Mouse (Mus musculus) embryonic facial prominence, embryonic 14.5 days (tissue): ENCODE measurements around the gene Ciz1. TPM values are rescaled to one million over a fixed set of nuclear protein-coding genes. Genes with fewer than 3 reads are reported as not detected.

ENCODE experiments used
- ATAC-seq: fragments of 200-750 bp; cut with Nextera tagmentation; 2 replicates; pipeline ENCODE4 v1.8.0; 2017; ENCODE audit warnings: low read depth, moderate number of reproducible peaks, moderate TSS enrichment
- DNase-seq: peaks from one replicate; pipeline ENCODE4 v3.0.0-alpha.2; 2015; ENCODE audit warnings: low spot score
- H3K27ac ChIP-seq: fragments of 300-500 bp; sonication (generic); replicated peaks from 2 replicates; pipeline ENCODE4 v1.5.1; 2014; ENCODE audit warnings: low read depth, mild to moderate bottlenecking, low read length, moderate library complexity
- H3K27me3 ChIP-seq: fragments of 300-500 bp; sonication (generic); replicated peaks from 2 replicates; pipeline ENCODE4 v1.6.1; 2014; ENCODE audit warnings: low read length; ENCODE audit not compliant: control insufficient read depth, insufficient read depth
- H3K36me3 ChIP-seq: fragments of 300-500 bp; sonication (generic); 2 replicates; pipeline ENCODE4 v1.6.1; 2014; ENCODE audit warnings: low read length, mixed read lengths; ENCODE audit not compliant: control insufficient read depth, insufficient read depth
- H3K4me1 ChIP-seq: fragments of 300-500 bp; sonication (generic); 2 replicates; pipeline ENCODE4 v1.6.1; 2014; ENCODE audit warnings: antibody characterized with exemption, low read length; ENCODE audit not compliant: control insufficient read depth, insufficient read depth
- H3K4me2 ChIP-seq: fragments of 300-500 bp; sonication (generic); 2 replicates; pipeline ENCODE4 v1.6.1; 2014; ENCODE audit warnings: low read depth, mild to moderate bottlenecking, low read length, moderate library complexity, mixed read lengths
- H3K4me3 ChIP-seq: fragments of 300-500 bp; sonication (generic); 2 replicates; pipeline ENCODE4 v1.5.1; 2014; ENCODE audit warnings: low read depth, mild to moderate bottlenecking, low read length
- H3K9ac ChIP-seq: fragments of 300-500 bp; sonication (generic); 2 replicates; pipeline ENCODE4 v1.6.1; 2014; ENCODE audit warnings: low read depth, mild to moderate bottlenecking, low read length, moderate library complexity, mixed read lengths
- H3K9me3 ChIP-seq: fragments of 300-500 bp; sonication (generic); 2 replicates; pipeline ENCODE4 v1.6.1; 2016; ENCODE audit warnings: low read length; ENCODE audit not compliant: control insufficient read depth
- WGBS: fragments of 180-500 bp; shearing (Covaris S2); extraction: QIAGEN DNeasy Blood & Tissue Kit; methylation state at CpG from one replicate; pipeline ENCODE4 v1.1.7; 2014; 5-methylcytosine and 5-hydroxymethylcytosine counted together
- polyA plus RNA-seq: library from polyadenylated mRNA; unstranded; fragments of >200 nt; fragmentation: Nextera tagmentation; extraction: Ambion mirVana; gene quantifications from 2 replicates; pipeline ENCODE4 v1.2.1, GENCODE M21; 2014

Ciz1 gene
- polyA plus RNA-seq, 1 experiment from 2014 or later, result 48.0 TPM

DNA sequence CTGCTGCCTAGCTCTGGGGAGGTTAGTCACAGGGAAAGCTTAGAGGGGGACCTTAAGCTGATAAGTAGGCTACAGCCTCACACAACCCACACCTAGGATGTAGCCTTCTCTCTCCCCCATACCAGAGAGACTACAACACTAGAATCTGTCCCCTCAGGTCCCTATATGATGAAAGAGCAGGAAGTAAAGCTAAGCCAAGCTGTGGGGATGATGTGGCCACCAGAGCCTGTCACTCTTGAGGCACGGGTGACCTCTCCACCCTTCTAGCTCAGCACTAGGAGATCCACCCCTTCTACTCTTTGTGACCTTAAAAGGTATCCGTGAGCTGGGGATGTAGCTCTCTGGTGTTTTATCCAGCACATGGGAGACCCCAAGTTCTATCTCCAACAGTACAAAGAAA is 37.0 kb downstream of the Ciz1 start:
- WGBS, result 82% methylated on average over 2 of the region's 2 CpGs
- no peak for DNase-seq
- H3K4me1 ChIP-seq, result no peaks in the 10 kb centered on the region
- H3K4me2 ChIP-seq, result no peak overlapping the region
- no peaks in the 10 kb centered on the region for H3K9me3 ChIP-seq
- H3K27ac ChIP-seq, result no peak overlapping the region
- H3K4me3 ChIP-seq, result no peak overlapping the region
- H3K9ac ChIP-seq, result no peak overlapping the region
- no peaks in the 10 kb centered on the region for H3K36me3 ChIP-seq
- ATAC-seq, result no peak
- no peaks in the 10 kb centered on the region for H3K27me3 ChIP-seq

DNA sequence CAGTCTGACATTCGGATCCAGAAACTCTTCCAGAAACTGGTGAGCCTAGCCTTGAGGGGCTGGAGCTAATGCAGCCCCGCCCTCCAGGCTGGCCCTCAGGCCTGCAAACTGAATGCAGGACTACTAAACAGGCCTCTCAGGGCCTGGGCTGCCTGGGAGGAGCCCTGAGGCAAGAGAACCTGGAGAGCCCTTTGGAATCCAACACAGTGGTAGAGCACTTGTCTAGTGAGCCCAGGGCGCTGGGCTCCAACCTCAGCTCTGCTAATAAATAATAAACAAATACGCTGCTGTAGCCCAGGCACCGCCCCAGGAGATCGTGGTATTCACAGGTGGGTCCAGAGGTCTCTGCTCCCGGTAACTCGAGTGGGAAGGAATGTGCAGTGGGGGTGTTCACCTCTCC is 38.7 kb downstream of the Ciz1 start:
- Histone ChIP-seq H3K4me3 (no peak overlapping the region), H3K9ac (no peak overlapping the region), H3K9me3 (no peaks in the 10 kb centered on the region), H3K4me1 (no peaks in the 10 kb centered on the region), H3K4me2 (no peak overlapping the region), H3K27me3 (no peaks in the 10 kb centered on the region), H3K36me3 (no peaks in the 10 kb centered on the region), H3K27ac (no peak overlapping the region)
- WGBS, result 70% methylated on average over 8 of the region's 8 CpGs
- no peak for ATAC-seq
- no peak for DNase-seq

DNA sequence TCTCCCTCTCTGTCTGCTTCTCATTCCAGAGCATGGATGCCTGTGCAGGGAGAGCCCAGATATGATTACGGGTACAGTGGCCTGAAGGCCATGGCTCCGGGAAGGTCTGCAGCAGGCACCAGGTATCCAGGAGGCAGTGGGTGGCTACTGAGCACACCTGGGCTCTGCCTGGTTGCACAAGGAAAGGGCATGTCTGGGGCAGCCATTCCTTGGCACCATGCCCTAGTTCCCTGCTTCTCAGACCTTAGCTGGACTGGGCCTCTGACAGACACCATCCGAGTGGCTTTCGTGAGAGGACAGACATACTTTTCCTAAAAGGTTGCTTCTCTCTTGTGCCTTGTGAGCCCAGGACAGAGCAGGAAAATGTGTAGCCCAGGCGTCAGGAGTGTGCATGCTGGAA is 39.9 kb downstream of the Ciz1 start:
- 0 out of 2 replicates have a peak, but pooled peaks cover 2% of the 10 kb centered on the region for H3K4me1 ChIP-seq
- H3K9ac ChIP-seq, result no peak overlapping the region
- H3K36me3 ChIP-seq, result no peaks in the 10 kb centered on the region
- ATAC-seq, result no peak
- H3K4me3 ChIP-seq, result no peak overlapping the region
- no peak overlapping the region for H3K4me2 ChIP-seq
- no peaks in the 10 kb centered on the region for H3K27me3 ChIP-seq
- H3K27ac ChIP-seq, result no peak overlapping the region
- 86% methylated on average over 5 of the region's 5 CpGs for WGBS
- H3K9me3 ChIP-seq, result no peaks in the 10 kb centered on the region
- DNase-seq, result no peak

DNA sequence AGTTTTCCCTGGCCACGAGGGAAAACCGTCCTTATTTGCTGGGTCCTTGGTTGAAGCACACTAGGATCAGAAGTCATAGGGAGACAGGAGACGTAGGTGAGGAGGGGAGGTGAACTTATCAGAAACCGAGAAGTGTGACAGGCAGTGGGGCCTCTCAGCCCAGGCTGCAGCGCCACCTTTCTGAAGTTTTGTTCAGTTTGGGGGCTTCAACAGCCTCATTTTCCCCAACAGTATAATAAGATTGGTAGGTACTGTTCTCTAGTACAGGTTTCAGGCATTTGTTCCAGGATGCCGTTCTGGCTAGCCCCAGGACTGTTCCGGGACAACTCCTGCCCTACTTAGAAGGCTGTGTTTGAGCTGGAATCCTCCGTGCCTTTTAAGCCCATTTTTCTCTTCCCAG is 42.8 kb downstream of the Ciz1 start:
- 7% methylated on average over 8 of the region's 8 CpGs for WGBS
- no peak for ATAC-seq
- Histone ChIP-seq H3K9ac (peak overlapping the region; percentile 83), H3K4me2 (peak overlapping the region; percentile 73), H3K4me1 (0 out of 2 replicates have a peak, but pooled peaks cover 4% of the 10 kb centered on the region), H3K27ac (peak overlapping the region; percentile 91), H3K9me3 (no peaks in the 10 kb centered on the region), H3K36me3 (no peaks in the 10 kb centered on the region; the same call in 1 of the 2 replicates), H3K4me3 (peak overlapping the region; percentile 84), H3K27me3 (no peaks in the 10 kb centered on the region)
- DNase-seq, result peak; percentile 55

DNA sequence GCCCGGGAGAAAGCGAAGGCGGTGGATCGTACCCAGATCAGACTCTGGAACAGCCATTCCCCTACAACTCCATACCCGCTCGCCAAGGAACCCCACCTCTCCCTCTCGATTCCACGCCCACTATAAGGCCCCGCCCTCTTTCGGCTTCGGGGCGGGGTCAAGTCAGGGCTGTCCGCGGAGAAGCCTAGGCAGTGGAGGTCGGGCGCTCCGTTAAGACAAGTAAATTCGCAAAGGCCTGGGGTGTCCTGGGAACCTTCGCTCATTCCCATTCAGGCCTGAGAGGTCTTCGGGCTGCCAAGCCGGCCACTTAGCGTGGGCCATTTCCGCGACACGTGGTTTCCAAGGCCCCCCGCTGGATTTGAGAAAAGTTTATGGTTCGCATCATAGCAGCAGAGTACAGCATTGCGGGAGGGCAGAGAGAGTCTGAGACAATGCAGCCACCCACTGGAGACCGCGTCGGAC is 43.4 kb downstream of the Ciz1 start, which contains the start of gene Ptges2:
Gene Ptges2, plus strand, starts transcription at position 413 of the 462 bp plus-strand sequence.
- H3K9me3 ChIP-seq, result no peaks in the 10 kb centered on the region
- peak within 1 kb of the TSS; percentile 73 for H3K4me2 ChIP-seq
- H3K27me3 ChIP-seq, result no peaks in the 10 kb centered on the region
- H3K9ac ChIP-seq, result peak within 1 kb of the TSS; percentile 83
- ATAC-seq (peak; percentile 92), DNase-seq (peak; percentile 95)
- under 1% methylated on average over 31 of the region's 31 CpGs for WGBS
- H3K27ac ChIP-seq, result peak within 1 kb of the TSS; percentile 91
- peak within 1 kb of the TSS; percentile 84 for H3K4me3 ChIP-seq
- H3K4me1 ChIP-seq, result 0 out of 2 replicates have a peak, but pooled peaks cover 4% of the 10 kb centered on the region
- H3K36me3 ChIP-seq, result peaks cover 2% of the 10 kb centered on the region; the same call in 1 of the 2 replicates

DNA sequence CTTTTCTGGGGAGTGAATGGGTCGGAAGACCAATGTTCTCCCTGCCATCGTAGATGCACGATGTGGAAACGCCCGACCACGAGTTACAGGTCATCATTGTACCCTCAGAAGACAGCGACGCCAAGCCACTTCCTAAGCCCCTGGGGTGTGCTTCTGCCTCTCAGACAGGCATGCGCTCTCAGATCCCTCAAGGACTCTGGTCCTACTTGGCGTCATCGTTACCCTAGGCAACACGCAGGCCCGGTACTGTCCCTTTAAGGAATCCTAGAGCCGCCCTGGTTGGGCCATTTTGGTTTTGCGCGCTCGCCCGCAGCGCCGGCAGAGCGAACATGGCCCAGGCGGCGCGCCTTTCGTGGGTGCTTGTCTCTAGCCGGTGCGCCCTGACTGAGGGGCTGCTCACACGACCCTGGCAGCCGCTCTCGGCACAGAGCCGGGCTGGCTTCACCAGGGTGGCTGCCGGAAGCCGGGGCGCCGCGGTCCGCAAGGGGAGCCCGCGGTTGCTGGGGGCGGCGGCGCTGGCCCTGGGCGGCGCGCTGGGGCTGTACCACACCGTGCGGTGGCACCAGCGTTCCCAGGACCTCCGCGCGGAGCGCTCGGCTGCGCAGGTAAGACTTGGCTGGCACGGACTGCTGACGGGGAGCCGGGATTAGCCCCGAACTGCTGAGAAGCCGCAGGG is 44.0 kb downstream of the Ciz1 start:
- no peaks in the 10 kb centered on the region for H3K9me3 ChIP-seq
- no peaks in the 10 kb centered on the region for H3K27me3 ChIP-seq
- H3K4me3 ChIP-seq, result peak overlapping the region; percentile 84
- H3K27ac ChIP-seq, result peak overlapping the region; percentile 91
- ATAC-seq (peak; percentile 97), DNase-seq (peak; percentile 98)
- H3K4me2 ChIP-seq, result peak overlapping the region; percentile 73
- 0 out of 2 replicates have a peak, but pooled peaks cover 4% of the 10 kb centered on the region for H3K4me1 ChIP-seq
- WGBS, result 0% methylated on average over 36 of the region's 59 CpGs
- peaks cover 8% of the 10 kb centered on the region; the same call in 1 of the 2 replicates for H3K36me3 ChIP-seq
- H3K9ac ChIP-seq, result peak overlapping the region; percentile 83

DNA sequence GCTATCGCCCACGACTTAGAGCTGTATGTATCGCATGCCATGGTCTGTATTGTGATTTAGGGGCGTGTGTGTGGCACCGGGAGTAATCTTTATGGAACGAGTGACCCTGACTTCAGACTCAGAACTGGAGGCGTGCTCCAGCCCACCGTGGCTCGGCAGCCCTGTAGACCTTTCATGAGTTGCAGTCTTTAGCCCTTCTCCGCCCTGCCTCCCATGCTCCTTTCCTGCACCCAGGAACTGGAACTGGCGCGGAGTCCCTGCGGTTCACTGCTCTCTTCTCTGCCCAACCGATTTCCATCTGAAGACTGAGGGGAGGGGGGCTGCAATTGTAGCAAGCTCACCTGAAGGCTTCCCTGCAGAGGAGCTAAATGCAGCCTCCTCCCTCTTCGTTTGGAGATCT is 44.6 kb downstream of the Ciz1 start:
- Histone ChIP-seq H3K36me3 (peaks cover 13% of the 10 kb centered on the region), H3K4me2 (peak overlapping the region; percentile 73), H3K9me3 (no peaks in the 10 kb centered on the region), H3K9ac (peak overlapping the region; percentile 83), H3K27ac (no peak overlapping the region), H3K4me3 (peak overlapping the region; percentile 84), H3K4me1 (0 out of 2 replicates have a peak, but pooled peaks cover 4% of the 10 kb centered on the region), H3K27me3 (no peaks in the 10 kb centered on the region)
- under 1% methylated on average over 15 of the region's 15 CpGs for WGBS
- DNase-seq, result no peak
- no peak for ATAC-seq

DNA sequence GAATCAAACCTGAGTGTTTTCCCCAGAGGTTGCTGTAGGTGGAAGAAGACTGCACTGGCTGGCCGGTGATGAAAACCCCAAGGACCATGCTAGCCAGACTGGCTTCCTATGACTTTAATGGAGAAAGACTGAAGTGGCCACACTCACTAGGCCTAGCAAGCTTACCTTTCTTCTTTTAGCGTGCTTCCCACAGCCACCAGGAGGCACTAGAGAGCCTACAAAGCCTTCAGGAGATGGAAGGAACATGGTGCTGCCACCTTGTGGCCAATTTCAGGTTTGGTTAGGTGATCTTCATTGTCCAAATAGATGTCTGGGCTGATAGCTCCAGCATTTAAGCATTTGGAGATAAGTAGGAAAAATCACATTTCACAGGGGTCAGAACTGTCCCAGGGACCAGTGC is 52.5 kb downstream of the Ciz1 start:
- Histone ChIP-seq H3K9me3 (no peaks in the 10 kb centered on the region), H3K9ac (no peak overlapping the region), H3K4me1 (peaks cover 9% of the 10 kb centered on the region; the same call in 1 of the 2 replicates), H3K27me3 (no peaks in the 10 kb centered on the region), H3K36me3 (peaks cover 22% of the 10 kb centered on the region), H3K4me3 (no peak overlapping the region), H3K27ac (no peak overlapping the region), H3K4me2 (no peak overlapping the region)
- ATAC-seq (peak; percentile 10; the same call in 1 of the 2 replicates), DNase-seq (peak; percentile 95)
- WGBS, result 35% methylated on average over 2 of the region's 2 CpGs
